Mouse (Mus musculus) myocyte (in vitro differentiated cells): ENCODE measurements around the gene Sox5.

Experiments used
- E2F4 ChIP-seq: IDR thresholded peaks from one replicate; pipeline ENCODE4 v1.6.1; 2011; ENCODE audit warnings: mild to moderate bottlenecking, control low read depth, moderate library complexity; ENCODE audit not compliant: insufficient read depth
- MAX ChIP-seq: IDR thresholded peaks from one replicate; pipeline ENCODE4 v1.6.1; 2011; ENCODE audit warnings: low read depth, mild to moderate bottlenecking, control low read depth
- POLR2A ChIP-seq: IDR thresholded peaks from one replicate; pipeline ENCODE4 v1.6.1; 2011; ENCODE audit warnings: low read depth, mild to moderate bottlenecking, control low read depth, moderate library complexity; ENCODE audit not compliant: insufficient read length
- POLR2AphosphoS2 ChIP-seq: IDR thresholded peaks from one replicate; pipeline ENCODE4 v1.6.1; 2011; ENCODE audit warnings: low read depth, control low read depth; ENCODE audit not compliant: insufficient read length
- USF1 ChIP-seq: IDR thresholded peaks from one replicate; pipeline ENCODE4 v1.6.1; 2011; ENCODE audit warnings: low read depth, mild to moderate bottlenecking, control low read depth, moderate library complexity

DNA sequence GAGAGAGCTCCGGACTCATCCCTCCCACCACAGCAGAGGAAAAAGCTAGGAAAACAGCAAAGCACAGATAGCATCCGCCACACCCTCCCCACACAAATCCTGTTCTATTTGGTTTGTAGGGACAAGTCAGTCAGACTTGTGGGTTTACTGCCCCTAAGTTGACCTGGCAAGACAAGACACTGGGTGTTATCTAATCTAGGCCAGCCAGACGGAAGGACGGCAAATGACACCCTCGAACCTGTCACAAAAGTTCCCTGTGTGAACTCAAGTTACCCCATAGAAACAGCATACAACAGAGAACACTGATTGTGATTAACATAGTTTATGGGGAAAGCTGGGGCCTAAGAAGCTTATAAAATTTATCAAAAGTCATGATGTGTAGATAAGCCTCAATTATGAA lies 76.8 kb downstream of the Sox5 start:
- TF ChIP-seq POLR2A: no peak
- no peak for TF ChIP-seq USF1
- TF ChIP-seq E2F4: no peak
- TF ChIP-seq POLR2AphosphoS2: no peak
- no peak for TF ChIP-seq MAX
